Mouse (Mus musculus): ENCODE results near the gene Olfr1500.
"Not testable (repeated sequence)": the region's sequence is repeated elsewhere in the genome, so short reads cannot be mapped to it uniquely, and the experiment has no call there.

Olfr1500 gene

GRCm38 (mm10) chr19:13830388-13830787, at the start of gene Olfr1500:
Gene Olfr1500 (minus strand): TSS chr19:13830488.
- no peak for DNase-seq (ENCODE audit: low read depth, low spot score)

- DNase-seq (ENCODE audit: low read depth, low spot score) = no peak
Observed at GRCm38 (mm10) chr19:13861495-13861894, 31.2 kb upstream of the Olfr1500 start, which contains the start of gene Olfr1502. Gene Olfr1502 (plus strand): TSS chr19:13861795.

GRCm38 (mm10) chr19:13850592-13850991, 20.3 kb upstream of the Olfr1500 start, which contains the start of gene Olfr1501:
Gene Olfr1501 (minus strand): TSS chr19:13850692.
- DNase-seq (ENCODE audit: low read depth, low spot score) = not testable (repeated sequence)

GRCm38 (mm10) chr19:13828447-13828846, 1.8 kb downstream of the Olfr1500 start:
- DNase-seq (ENCODE audit: low read depth, low spot score) = no peak

- DNase-seq (ENCODE audit: low read depth, low spot score) = no peak
Observed at GRCm38 (mm10) chr19:13820847-13821246, 9.4 kb downstream of the Olfr1500 start.

- DNase-seq (ENCODE audit: low read depth, low spot score) = no peak
Observed at GRCm38 (mm10) chr19:13819347-13819746, 10.9 kb downstream of the Olfr1500 start, which contains the start of gene Olfr1499. Gene Olfr1499 (minus strand): TSS chr19:13819447.

GRCm38 (mm10) chr19:13818827-13819226, 11.5 kb downstream of the Olfr1500 start:
- DNase-seq (ENCODE audit: low read depth, low spot score) = no peak

GRCm38 (mm10) chr19:13812823-13813222, 17.5 kb downstream of the Olfr1500 start:
- DNase-seq (ENCODE audit: low read depth, low spot score) = no peak

GRCm38 (mm10) chr19:13805486-13805885, 24.8 kb downstream of the Olfr1500 start:
- DNase-seq (ENCODE audit: low read depth, low spot score) = not testable (repeated sequence)

- no peak for DNase-seq (ENCODE audit: low read depth, low spot score)
Observed at GRCm38 (mm10) chr19:13798102-13798501, 32.2 kb downstream of the Olfr1500 start, which contains the start of gene Olfr1497. Gene Olfr1497 (minus strand): TSS chr19:13798202.

GRCm38 (mm10) chr19:13777578-13777977, 52.7 kb downstream of the Olfr1500 start, which contains the start of gene Olfr1496:
Gene Olfr1496 (plus strand): TSS chr19:13777878.
- no peak for DNase-seq (ENCODE audit: low read depth, low spot score)
